Mouse (Mus musculus): ENCODE results near the gene Ndufa9. TPM values are rescaled to one million over a fixed set of nuclear protein-coding genes. Genes with fewer than 3 reads are reported as not detected.

Ndufa9 gene
- 192 and 198 TPM in 2 replicates for polyA plus RNA-seq (2015; fragmentation: Nextera tagmentation; extraction: Ambion mirVana)

GRCm38 (mm10) chr6:126848712-126849704 lies at the start of gene Ndufa9:
Ndufa9 (minus strand) TSS chr6:126849136.
- peak within 1 kb of the TSS; percentile 83 for H3K4me2 ChIP-seq
- H3K36me3 ChIP-seq: peaks cover 7% of the 10 kb centered on the region
- WGBS: 6% methylated on average over 46 of the region's 46 CpGs
- H3K9ac ChIP-seq: peak within 1 kb of the TSS; percentile 81
- peak within 1 kb of the TSS; percentile 61 for H3K4me3 ChIP-seq
- peaks cover 22% of the 10 kb centered on the region for H3K4me1 ChIP-seq (replicated peaks)
- H3K27ac ChIP-seq: peak within 1 kb of the TSS; percentile 84
- ATAC-seq (ENCODE audit: low FRiP score): peak; percentile 90
- no peaks in the 10 kb centered on the region for H3K9me3 ChIP-seq
- H3K27me3 ChIP-seq: peaks cover 12% of the 10 kb centered on the region

GRCm38 (mm10) chr6:126877118-126877517 lies 28.2 kb upstream of the Ndufa9 start:
- 93% methylated on average over 8 of the region's 8 CpGs for WGBS
- H3K36me3 ChIP-seq: no peaks in the 10 kb centered on the region
- no peak for ATAC-seq (ENCODE audit: low FRiP score)
- no peaks in the 10 kb centered on the region for H3K27me3 ChIP-seq
- H3K9me3 ChIP-seq: no peaks in the 10 kb centered on the region
- H3K9ac ChIP-seq: no peak overlapping the region
- no peak overlapping the region for H3K27ac ChIP-seq
- no peaks in the 10 kb centered on the region for H3K4me1 ChIP-seq (replicated peaks)
- H3K4me3 ChIP-seq: no peak overlapping the region
- no peak overlapping the region for H3K4me2 ChIP-seq

GRCm38 (mm10) chr6:126852881-126853280 lies 3.9 kb upstream of the Ndufa9 start, which contains the start of gene Akap3:
Akap3 (plus strand) TSS chr6:126853098.
- H3K27me3 ChIP-seq: peaks cover 15% of the 10 kb centered on the region
- peaks cover 11% of the 10 kb centered on the region for H3K4me1 ChIP-seq (replicated peaks)
- ATAC-seq (ENCODE audit: low FRiP score): no peak
- H3K4me3 ChIP-seq: no peak within 1 kb of the TSS
- no peaks in the 10 kb centered on the region for H3K9me3 ChIP-seq
- no peak within 1 kb of the TSS for H3K9ac ChIP-seq
- no peak within 1 kb of the TSS for H3K27ac ChIP-seq
- no peaks in the 10 kb centered on the region for H3K36me3 ChIP-seq
- no peak within 1 kb of the TSS for H3K4me2 ChIP-seq

- Histone ChIP-seq H3K4me1 (replicated peaks) (no peaks in the 10 kb centered on the region), H3K9me3 (no peaks in the 10 kb centered on the region), H3K36me3 (peaks cover 96% of the 10 kb centered on the region), H3K4me2 (no peak overlapping the region), H3K27ac (no peak overlapping the region), H3K4me3 (no peak overlapping the region), H3K9ac (no peak overlapping the region), H3K27me3 (no peaks in the 10 kb centered on the region)
- WGBS: 87% methylated on average over 8 of the region's 8 CpGs
- ATAC-seq (ENCODE audit: low FRiP score): no peak
Observed at GRCm38 (mm10) chr6:126836628-126837027, 12.3 kb downstream of the Ndufa9 start.

GRCm38 (mm10) chr6:126823087-126823486 lies 25.8 kb downstream of the Ndufa9 start:
- Histone ChIP-seq H3K9me3 (no peaks in the 10 kb centered on the region), H3K4me2 (no peak overlapping the region), H3K9ac (no peak overlapping the region), H3K27ac (no peak overlapping the region), H3K27me3 (no peaks in the 10 kb centered on the region), H3K4me3 (no peak overlapping the region), H3K4me1 (replicated peaks) (no peaks in the 10 kb centered on the region), H3K36me3 (peaks cover 93% of the 10 kb centered on the region)
- 91% methylated on average over 3 of the region's 3 CpGs for WGBS
- no peak for ATAC-seq (ENCODE audit: low FRiP score)

- H3K27me3 ChIP-seq: no peaks in the 10 kb centered on the region
Observed at GRCm38 (mm10) chr6:126816338-126816737, 32.6 kb downstream of the Ndufa9 start.

GRCm38 (mm10) chr6:126815206-126815750 lies 33.7 kb downstream of the Ndufa9 start:
- WGBS: 60% methylated on average over 6 of the region's 6 CpGs
- no peak overlapping the region for H3K27ac ChIP-seq
- H3K4me1 ChIP-seq (replicated peaks): 0 out of 2 replicates have a peak, but pooled peaks cover 2% of the 10 kb centered on the region
- H3K4me2 ChIP-seq: no peak overlapping the region
- H3K36me3 ChIP-seq: peaks cover 19% of the 10 kb centered on the region
- ATAC-seq (ENCODE audit: low FRiP score): no peak
- no peaks in the 10 kb centered on the region for H3K27me3 ChIP-seq
- no peaks in the 10 kb centered on the region for H3K9me3 ChIP-seq
- no peak overlapping the region for H3K9ac ChIP-seq
- no peak overlapping the region for H3K4me3 ChIP-seq

More at GRCm38 (mm10) chr6:126816338-126816737, 32.6 kb downstream of the Ndufa9 start:
- Histone ChIP-seq H3K36me3 (peaks cover 30% of the 10 kb centered on the region), H3K4me2 (no peak overlapping the region), H3K9ac (no peak overlapping the region), H3K4me1 (replicated peaks) (0 out of 2 replicates have a peak, but pooled peaks cover 2% of the 10 kb centered on the region), H3K9me3 (no peaks in the 10 kb centered on the region), H3K27ac (no peak overlapping the region), H3K4me3 (no peak overlapping the region)
- WGBS: 95% methylated on average over 8 of the region's 8 CpGs
- no peak for ATAC-seq (ENCODE audit: low FRiP score)

- Histone ChIP-seq H3K36me3 (no peaks in the 10 kb centered on the region), H3K4me1 (replicated peaks) (0 out of 2 replicates have a peak, but pooled peaks cover 2% of the 10 kb centered on the region), H3K27me3 (no peaks in the 10 kb centered on the region), H3K4me2 (no peak overlapping the region), H3K4me3 (no peak overlapping the region), H3K9me3 (no peaks in the 10 kb centered on the region), H3K27ac (no peak overlapping the region), H3K9ac (no peak overlapping the region)
- WGBS: 93% methylated on average over 4 of the region's 4 CpGs
- ATAC-seq (ENCODE audit: low FRiP score): no peak
Observed at GRCm38 (mm10) chr6:126811481-126811880, 37.5 kb downstream of the Ndufa9 start.

- Histone ChIP-seq H3K36me3 (no peaks in the 10 kb centered on the region), H3K27me3 (no peaks in the 10 kb centered on the region), H3K4me1 (replicated peaks) (no peaks in the 10 kb centered on the region), H3K4me3 (no peak overlapping the region), H3K27ac (no peak overlapping the region), H3K4me2 (no peak overlapping the region), H3K9me3 (no peaks in the 10 kb centered on the region), H3K9ac (no peak overlapping the region)
- no peak for ATAC-seq (ENCODE audit: low FRiP score)
- 85% methylated on average over 8 of the region's 8 CpGs for WGBS
Observed at GRCm38 (mm10) chr6:126808561-126808960, 40.4 kb downstream of the Ndufa9 start.

GRCm38 (mm10) chr6:126808134-126808533 lies 40.8 kb downstream of the Ndufa9 start:
- H3K9ac ChIP-seq: no peak overlapping the region
- no peak for ATAC-seq (ENCODE audit: low FRiP score)
- H3K27ac ChIP-seq: no peak overlapping the region
- no peaks in the 10 kb centered on the region for H3K27me3 ChIP-seq
- H3K9me3 ChIP-seq: no peaks in the 10 kb centered on the region
- no peaks in the 10 kb centered on the region for H3K4me1 ChIP-seq (replicated peaks)
- WGBS: 79% methylated on average over 4 of the region's 4 CpGs
- H3K36me3 ChIP-seq: no peaks in the 10 kb centered on the region
- H3K4me2 ChIP-seq: no peak overlapping the region
- H3K4me3 ChIP-seq: no peak overlapping the region

- Histone ChIP-seq H3K27me3 (no peaks in the 10 kb centered on the region), H3K36me3 (no peaks in the 10 kb centered on the region), H3K4me3 (no peak overlapping the region), H3K9ac (no peak overlapping the region), H3K4me1 (replicated peaks) (no peaks in the 10 kb centered on the region), H3K4me2 (no peak overlapping the region), H3K9me3 (no peaks in the 10 kb centered on the region), H3K27ac (no peak overlapping the region)
- no peak for ATAC-seq (ENCODE audit: low FRiP score)
- 84% methylated on average over 3 of the region's 3 CpGs for WGBS
Observed at GRCm38 (mm10) chr6:126806783-126807182, 42.2 kb downstream of the Ndufa9 start.

GRCm38 (mm10) chr6:126802946-126803345 lies 46.0 kb downstream of the Ndufa9 start:
- H3K9ac ChIP-seq: no peak overlapping the region
- H3K4me3 ChIP-seq: no peak overlapping the region
- H3K27me3 ChIP-seq: no peaks in the 10 kb centered on the region
- no peaks in the 10 kb centered on the region for H3K9me3 ChIP-seq
- no peaks in the 10 kb centered on the region for H3K36me3 ChIP-seq
- H3K4me1 ChIP-seq (replicated peaks): no peaks in the 10 kb centered on the region
- WGBS: 24% methylated on average over 11 of the region's 11 CpGs
- no peak overlapping the region for H3K27ac ChIP-seq
- no peak overlapping the region for H3K4me2 ChIP-seq
- no peak for ATAC-seq (ENCODE audit: low FRiP score)

Data from hindbrain, embryonic 13.5 days (tissue).